Mouse (Mus musculus) adrenal gland, postnatal 36 days (tissue): ENCODE results near the gene Cables2. TPM values are rescaled to one million over a fixed set of nuclear protein-coding genes. Genes with fewer than 3 reads are reported as not detected.

Experiments used
- DNase-seq, 2 experiments: peaks; one replicate each; pipeline ENCODE4 v3.0.0; 2021; ENCODE audit warnings: mixed read lengths in 1 of 2
- long read RNA-seq, 2 experiments: library from polyadenylated mRNA; stranded (forward); transcript quantifications; one replicate each; pipeline ENCODE4 v2.0.0; 2021; ENCODE audit warnings: borderline sequencing depth in 2 of 2
- total RNA-seq, 2 experiments: library from RNA; stranded (reverse); gene quantifications; 2 replicates each; pipeline ENCODE4 v1.2.3; 2021

Cables2 gene
- total RNA-seq: 10 to 100 TPM; 14.0 to 14.2 TPM
- long read RNA-seq, experiment 1, transcript Cables2-201 (10 exons, 2,975 nt): major isoform, 12 of 18 reads
- long read RNA-seq, experiment 1, partial matches to known transcripts: 1 of 18 reads
- long read RNA-seq, experiment 1, other reads (novel, unspliced or antisense): 5 of 18 reads
- long read RNA-seq, experiment 2, full-length matches to known transcripts: 4 of 8 reads
- long read RNA-seq, experiment 2, partial matches to known transcripts: 1 of 8 reads
- long read RNA-seq, experiment 2, other reads (novel, unspliced or antisense): 3 of 8 reads

- DNase-seq: peak; percentile 91 to 95
These were observed at the start of gene Cables2 for GRCm38 (mm10) chr2:180273394-180274244. Gene Cables2 (minus strand): TSS chr2:180273496.

GRCm38 (mm10) chr2:180322674-180323355, 49.5 kb upstream of the Cables2 start:
- no peak for DNase-seq

GRCm38 (mm10) chr2:180320216-180320615, 46.9 kb upstream of the Cables2 start:
- DNase-seq: no peak

- no peak for DNase-seq
These were observed 44.3 kb upstream of the Cables2 start for GRCm38 (mm10) chr2:180317591-180317990.

GRCm38 (mm10) chr2:180314292-180314691, 41.0 kb upstream of the Cables2 start:
- DNase-seq: no peak

GRCm38 (mm10) chr2:180311147-180311546, 37.9 kb upstream of the Cables2 start:
- DNase-seq: peak in 1 of 2 experiments; percentile 17

GRCm38 (mm10) chr2:180307680-180308079, 34.4 kb upstream of the Cables2 start:
- DNase-seq: no peak

- DNase-seq: no peak
These were observed 33.3 kb upstream of the Cables2 start for GRCm38 (mm10) chr2:180306423-180307168.

GRCm38 (mm10) chr2:180306009-180306408, 32.7 kb upstream of the Cables2 start:
- DNase-seq: no peak

GRCm38 (mm10) chr2:180305490-180305889, 32.2 kb upstream of the Cables2 start:
- DNase-seq: no peak

GRCm38 (mm10) chr2:180304554-180304953, 31.3 kb upstream of the Cables2 start:
- DNase-seq: no peak

GRCm38 (mm10) chr2:180303468-180303867, 30.2 kb upstream of the Cables2 start:
- DNase-seq: no peak

GRCm38 (mm10) chr2:180302201-180302600, 28.9 kb upstream of the Cables2 start:
- no peak for DNase-seq

- no peak for DNase-seq
These were observed 27.5 kb upstream of the Cables2 start for GRCm38 (mm10) chr2:180300771-180301170.

GRCm38 (mm10) chr2:180300252-180300651, 27.0 kb upstream of the Cables2 start:
- DNase-seq: no peak

GRCm38 (mm10) chr2:180292906-180293305, 19.6 kb upstream of the Cables2 start:
- no peak for DNase-seq

GRCm38 (mm10) chr2:180292026-180292425, 18.7 kb upstream of the Cables2 start:
- DNase-seq: no peak

GRCm38 (mm10) chr2:180291566-180291965, 18.3 kb upstream of the Cables2 start:
- DNase-seq: no peak

- no peak for DNase-seq
These were observed 17.2 kb upstream of the Cables2 start for GRCm38 (mm10) chr2:180290503-180290902.

- DNase-seq: no peak
These were observed 16.3 kb upstream of the Cables2 start, which contains the start of gene Rbbp8nl for GRCm38 (mm10) chr2:180289440-180290108. Gene Rbbp8nl (minus strand): TSS chr2:180289879.

GRCm38 (mm10) chr2:180288966-180289365, 15.7 kb upstream of the Cables2 start:
- no peak for DNase-seq
